Mouse (Mus musculus) spleen, postnatal 36 days (tissue): ENCODE measurements around the gene Gtf2h5.

Experiments used
- DNase-seq, 2 experiments: peaks; one replicate each; pipeline ENCODE4 v3.0.0; 2022; ENCODE audit warnings: low spot score in 2 of 2, mixed read lengths in 1 of 2

Gtf2h5 gene

GRCm38 (mm10) chr17:6079287-6080122, at the start of gene Gtf2h5, which contains the start of gene Serac1:
Gtf2h5 (plus strand) TSS chr17:6079786.
Serac1 (minus strand) TSS chr17:6079741.
- DNase-seq: peak; percentile 97

- no peak for DNase-seq
Measured at GRCm38 (mm10) chr17:6035661-6036060, 43.9 kb upstream of the Gtf2h5 start.

DNA sequence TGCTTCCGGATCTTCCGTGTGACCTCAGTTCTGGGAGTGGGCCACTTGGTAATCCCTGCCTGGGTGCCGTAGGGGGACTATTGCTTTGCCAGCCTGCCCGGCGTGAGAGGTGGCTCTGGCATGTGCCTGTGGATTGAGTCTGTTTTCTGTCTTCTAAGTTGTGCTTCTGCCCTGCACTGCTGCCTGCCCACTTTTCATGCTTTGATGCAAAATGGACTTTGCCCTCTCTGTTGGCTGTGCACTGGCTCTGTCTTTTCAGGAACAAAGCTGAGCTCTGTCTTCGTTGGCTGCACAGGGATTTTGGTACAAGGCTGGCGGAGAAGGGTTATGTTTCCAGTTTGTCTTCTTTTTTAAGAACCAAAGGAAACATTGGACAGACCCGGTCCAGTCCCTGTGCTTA, 43.1 kb upstream of the Gtf2h5 start:
- no peak for DNase-seq

GRCm38 (mm10) chr17:6036872-6037271, 42.7 kb upstream of the Gtf2h5 start:
- no peak for DNase-seq

DNA sequence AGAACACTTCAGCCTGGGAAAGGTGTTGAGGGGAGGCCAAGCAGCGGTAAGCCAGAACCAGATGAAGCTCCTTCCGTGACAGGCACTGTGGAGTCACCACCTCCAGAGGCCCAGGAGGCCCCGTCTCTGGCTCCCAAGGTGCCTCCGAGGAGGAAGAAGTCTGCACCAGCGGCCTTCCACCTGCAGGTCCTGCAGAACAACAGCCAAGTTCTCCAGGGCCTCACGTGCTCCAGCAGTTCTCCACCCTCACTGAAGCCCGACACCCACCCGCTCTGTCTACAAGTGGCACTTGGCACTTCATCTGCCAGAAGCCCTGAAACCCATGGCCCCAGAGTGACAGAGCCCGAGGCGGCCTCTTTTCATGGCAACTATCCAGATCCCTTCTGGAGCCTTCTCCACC, 42.1 kb upstream of the Gtf2h5 start:
- no peak for DNase-seq

- no peak for DNase-seq
Measured at GRCm38 (mm10) chr17:6052801-6053200, 26.8 kb upstream of the Gtf2h5 start.

DNA sequence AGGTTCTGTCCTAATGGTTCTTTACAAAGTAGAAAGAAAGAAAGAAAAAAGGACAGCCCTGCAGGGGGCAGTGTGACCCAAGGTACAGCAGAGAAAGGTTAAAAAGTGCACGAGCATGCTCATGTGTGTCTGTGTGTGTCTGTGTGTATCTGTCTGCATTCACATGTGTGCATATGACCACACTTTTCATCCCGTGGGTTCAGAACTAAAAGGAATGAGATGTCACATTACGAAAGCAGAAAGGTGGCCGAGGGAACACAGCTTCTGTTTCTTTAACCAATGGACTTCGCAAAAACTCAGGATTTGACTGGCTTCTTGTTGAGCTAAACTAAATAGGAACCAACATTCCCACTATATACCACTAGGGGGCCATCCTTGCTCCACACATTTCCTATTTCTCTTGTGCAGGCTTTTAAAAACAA, 24.6 kb upstream of the Gtf2h5 start:
- peak; percentile 43 to 50 for DNase-seq

DNA sequence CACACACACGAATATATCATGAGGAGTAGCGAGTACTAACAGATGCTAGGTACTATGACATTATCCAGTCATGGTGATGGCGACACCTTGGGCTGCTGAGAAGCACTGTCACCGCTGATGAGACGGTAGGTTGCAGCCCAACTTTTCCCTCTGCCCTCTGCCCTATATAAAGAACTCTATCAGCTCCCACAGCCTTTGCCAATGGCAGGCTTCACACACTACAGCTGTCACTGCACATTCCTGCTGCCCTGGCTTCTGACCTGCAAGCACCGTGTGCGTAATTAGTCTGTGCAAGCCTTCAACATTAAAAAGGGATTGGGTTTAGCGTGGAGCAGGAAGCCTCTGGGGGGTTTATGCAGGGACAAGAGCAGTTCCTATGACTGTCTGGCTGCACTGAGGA, 16.8 kb upstream of the Gtf2h5 start:
- DNase-seq: no peak

- DNase-seq: no peak
Measured at GRCm38 (mm10) chr17:6063532-6063931, 16.1 kb upstream of the Gtf2h5 start.

DNA sequence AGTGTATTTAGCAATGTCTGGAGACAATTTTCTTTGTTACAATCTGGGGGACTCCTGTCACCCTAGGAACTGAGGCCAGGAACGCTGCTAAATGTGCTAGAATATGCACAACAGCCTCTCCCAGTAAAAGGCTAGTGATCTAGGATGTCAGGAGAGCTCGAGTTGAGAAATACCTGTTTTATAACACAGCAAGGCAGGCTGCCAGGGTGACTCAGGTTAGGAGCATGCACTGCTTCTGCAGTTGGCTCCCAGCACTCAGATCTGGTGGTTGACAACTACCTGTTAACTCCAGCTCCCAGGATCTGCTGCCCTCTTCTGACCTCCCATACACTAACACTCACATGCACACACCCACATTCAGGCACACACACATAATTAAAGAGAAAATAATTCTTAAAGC, 13.6 kb upstream of the Gtf2h5 start:
- no peak for DNase-seq

DNA sequence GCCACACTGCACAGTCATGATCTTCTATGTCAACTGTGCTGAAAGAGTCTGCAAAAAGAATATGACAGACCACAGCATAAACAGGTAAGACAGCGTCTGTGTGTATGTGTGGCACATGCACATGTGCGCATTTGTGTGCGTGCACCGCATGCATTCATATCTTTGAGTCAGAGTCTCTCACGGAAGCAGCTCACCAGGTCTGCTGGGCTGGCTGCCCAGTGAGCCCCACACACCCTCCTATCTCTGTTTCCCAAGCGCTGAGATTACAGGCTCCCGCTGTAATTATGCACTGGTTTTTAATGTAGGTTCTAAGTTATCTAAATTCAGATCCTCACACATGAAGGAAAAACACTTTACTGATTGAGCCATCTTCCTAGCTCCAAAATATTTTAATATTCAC, 12.0 kb upstream of the Gtf2h5 start:
- DNase-seq: no peak

- DNase-seq: no peak
Measured at GRCm38 (mm10) chr17:6069866-6070265, 9.7 kb upstream of the Gtf2h5 start.

DNA sequence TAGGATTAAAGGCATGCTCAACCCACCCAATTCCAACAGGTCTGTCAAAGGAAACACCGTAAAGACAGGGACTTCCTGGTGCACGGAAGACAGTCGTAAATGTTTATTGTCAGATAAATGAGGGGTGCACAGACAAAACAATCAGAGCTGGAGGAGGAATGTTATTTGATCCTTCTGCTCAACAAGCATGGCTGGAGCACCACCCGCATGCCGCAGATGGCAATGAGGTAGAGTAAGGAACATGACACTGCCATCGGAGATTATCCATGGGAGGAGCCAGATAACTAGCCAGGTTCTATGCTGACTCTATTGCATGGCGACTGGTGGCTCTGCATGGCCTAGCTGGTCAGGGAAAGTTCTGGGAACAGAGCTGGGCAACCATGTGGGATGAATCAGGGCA, 6.2 kb upstream of the Gtf2h5 start:
- DNase-seq: no peak

DNA sequence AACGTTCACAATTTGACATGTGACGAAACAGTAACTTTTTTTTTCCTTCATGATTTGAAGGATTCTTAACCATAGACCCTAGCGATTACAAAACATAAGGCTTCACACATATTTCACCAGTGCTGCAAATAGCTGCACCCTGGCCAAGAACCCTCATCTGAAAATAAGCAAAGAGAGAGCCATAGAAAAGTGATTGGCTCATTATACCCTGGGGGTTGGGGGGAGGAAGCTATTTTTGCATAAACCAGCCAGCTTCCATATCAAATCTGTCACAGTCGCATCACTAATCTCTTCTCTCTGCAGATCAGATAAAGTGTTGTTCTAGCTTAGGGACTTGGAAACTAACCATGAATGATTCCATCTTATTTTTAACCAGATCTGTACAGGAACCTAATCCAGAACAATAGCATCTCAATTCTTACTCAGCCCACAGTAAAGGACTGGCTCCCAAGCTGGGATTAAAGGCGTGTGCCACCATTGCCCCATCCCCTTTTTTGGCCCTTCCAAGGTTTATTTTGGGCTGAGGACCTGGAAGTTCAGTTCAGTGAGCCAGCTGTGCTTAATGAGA, 3.8 kb downstream of the Gtf2h5 start:
- no peak for DNase-seq

- no peak for DNase-seq
Measured at GRCm38 (mm10) chr17:6091604-6092003, 12.0 kb downstream of the Gtf2h5 start.

GRCm38 (mm10) chr17:6095579-6095978, 16.0 kb downstream of the Gtf2h5 start:
- no peak for DNase-seq

DNA sequence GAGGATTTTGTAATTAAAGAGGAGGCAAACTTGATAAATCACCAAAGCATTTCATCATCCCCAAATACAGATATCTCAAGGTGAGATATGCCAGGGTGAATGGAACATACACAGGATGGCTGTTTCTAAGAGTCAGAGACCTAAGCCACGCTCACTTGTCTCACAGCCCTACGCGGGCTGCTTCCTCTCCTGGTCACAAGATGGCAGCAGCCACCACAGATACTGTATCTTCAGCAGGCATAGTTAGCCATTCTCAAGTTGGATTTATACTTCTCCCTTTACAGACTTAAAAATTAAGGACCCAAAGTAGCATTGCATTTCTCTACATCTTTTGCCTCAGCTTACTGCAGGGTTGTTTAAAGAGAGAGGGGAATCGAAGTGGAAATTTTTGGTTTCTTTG, 18.3 kb downstream of the Gtf2h5 start:
- DNase-seq: peak; percentile 33 to 34

DNA sequence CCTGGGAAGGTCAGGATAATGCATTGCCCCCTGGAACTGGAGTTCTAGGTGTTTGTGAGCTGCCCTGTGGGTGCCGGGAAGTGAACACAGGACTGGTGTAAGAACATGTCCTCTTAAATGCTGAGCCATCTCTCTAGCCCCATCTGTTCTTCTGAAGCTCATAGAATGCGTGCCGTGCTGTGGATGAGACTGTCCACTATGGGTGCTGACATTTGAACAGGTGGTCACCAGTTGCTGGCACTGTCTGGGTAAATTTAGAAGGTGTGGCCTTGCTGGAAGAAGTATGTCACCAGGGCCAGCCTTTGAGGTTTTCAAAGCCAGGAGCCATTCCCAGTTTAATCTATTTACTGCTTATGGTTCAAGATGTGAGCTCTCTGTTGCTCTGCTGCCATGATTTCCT, 22.7 kb downstream of the Gtf2h5 start:
- DNase-seq: no peak

DNA sequence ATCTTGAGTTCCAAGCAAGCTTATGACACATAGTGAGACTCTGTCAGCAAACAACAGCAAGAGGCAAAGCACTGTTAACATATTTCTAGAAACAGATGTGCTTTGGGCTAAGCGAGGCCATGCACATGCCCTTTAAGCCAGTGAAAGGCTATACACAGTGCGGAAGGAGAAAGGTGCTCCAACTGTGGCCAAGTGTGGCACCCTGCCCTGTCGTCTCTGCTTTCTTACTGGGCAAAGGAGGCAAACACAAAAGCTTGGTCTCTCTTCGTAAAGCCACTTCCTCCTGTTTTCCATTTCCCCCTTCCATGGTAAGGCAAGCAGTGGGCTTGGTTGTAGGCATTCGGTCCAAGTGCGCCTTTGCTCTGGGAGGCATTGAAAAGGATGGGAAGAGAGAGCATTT, 24.0 kb downstream of the Gtf2h5 start:
- DNase-seq: no peak

- DNase-seq: peak; percentile 81 to 83
Measured at GRCm38 (mm10) chr17:6106361-6107014, 26.9 kb downstream of the Gtf2h5 start, which contains the start of gene Tulp4. Tulp4 (plus strand) TSS chr17:6106437.

DNA sequence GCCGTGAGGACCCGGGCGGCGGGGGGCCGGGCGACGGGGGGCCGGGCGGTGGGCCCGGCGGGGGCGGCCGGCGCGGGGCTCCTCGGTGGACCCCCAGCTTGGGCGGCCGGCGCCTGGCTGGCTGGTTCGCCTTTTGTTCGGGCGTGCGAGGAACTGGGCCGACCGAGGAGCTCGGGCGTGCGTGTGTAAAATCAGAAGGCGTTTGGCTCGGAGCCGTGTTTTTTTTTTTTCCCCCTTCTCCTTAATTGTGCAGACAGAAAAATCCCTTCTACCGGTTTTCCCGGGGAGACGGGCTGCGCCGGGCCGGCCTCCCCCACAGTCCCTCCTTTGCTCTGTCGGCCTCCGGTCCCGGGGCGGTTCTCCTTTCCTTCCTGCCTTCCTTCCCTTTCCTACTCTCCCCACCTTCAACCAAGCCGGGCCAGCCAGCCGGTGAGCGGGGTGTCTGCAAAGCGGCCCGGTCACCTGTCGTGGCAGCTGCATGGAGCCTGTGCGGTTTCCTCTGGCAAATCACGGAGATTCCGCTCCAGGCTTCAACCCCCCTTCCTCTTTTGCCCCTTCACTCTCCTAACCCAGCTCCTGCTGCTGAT, 27.5 kb downstream of the Gtf2h5 start:
- peak; percentile 13 to 22 for DNase-seq

DNA sequence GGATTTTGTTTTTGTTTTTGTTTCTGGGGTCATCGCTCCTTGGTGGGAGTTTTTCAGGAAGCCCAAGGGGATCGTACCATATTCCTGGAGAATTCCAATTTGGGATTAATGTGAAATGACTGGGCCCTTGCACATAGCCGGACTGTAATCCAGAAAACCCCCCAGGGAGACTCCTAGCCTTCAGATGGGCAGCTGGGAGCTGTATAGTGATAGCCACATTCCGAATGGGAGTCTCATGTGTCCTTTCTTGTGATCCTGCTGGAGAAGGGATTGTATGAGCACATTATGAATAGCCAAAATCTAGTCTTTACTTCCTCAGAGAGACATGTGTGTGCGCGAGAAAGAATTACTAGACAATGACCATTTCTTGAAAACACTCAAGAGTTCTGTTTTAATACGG, 28.6 kb downstream of the Gtf2h5 start:
- no peak for DNase-seq
